Mouse (Mus musculus) liver, embryonic 12.5 days (tissue): ENCODE measurements at regions not wholly inside any gene's neighbourhood (a gene's known extent, or its start where the extent isn't known, plus 50 kb on each side); places are given as distances from the start of the nearest gene placed in this dataset.

Source experiments
- ATAC-seq: fragments of 200-750 bp; cut with Nextera tagmentation; 2 replicates; pipeline ENCODE4 v1.8.0; 2017; ENCODE audit warnings: moderate number of reproducible peaks, mild to moderate bottlenecking, moderate library complexity
- H3K27ac ChIP-seq: fragments of 300-500 bp; sonication (generic); 2 replicates; pipeline ENCODE4 v1.5.1; 2016; ENCODE audit warnings: mild to moderate bottlenecking
- H3K27me3 ChIP-seq: fragments of 300-500 bp; sonication (generic); replicated peaks from 2 replicates; pipeline ENCODE4 v1.6.1; 2016; ENCODE audit warnings: mild to moderate bottlenecking, moderate library complexity
- H3K36me3 ChIP-seq: fragments of 300-500 bp; sonication (generic); 2 replicates; pipeline ENCODE4 v1.6.1; 2016; ENCODE audit warnings: mild to moderate bottlenecking, moderate library complexity
- H3K4me1 ChIP-seq: fragments of 300-500 bp; sonication (generic); 2 replicates; pipeline ENCODE4 v1.6.1; 2016
- H3K4me2 ChIP-seq: fragments of 300-500 bp; sonication (generic); 2 replicates; pipeline ENCODE4 v1.6.1; 2016; ENCODE audit warnings: mild to moderate bottlenecking, moderate library complexity
- H3K4me3 ChIP-seq: fragments of 300-500 bp; sonication (generic); 2 replicates; pipeline ENCODE4 v1.5.1; 2016; ENCODE audit warnings: mild to moderate bottlenecking, moderate library complexity
- H3K9ac ChIP-seq: fragments of 300-500 bp; sonication (generic); 2 replicates; pipeline ENCODE4 v1.6.1; 2016; ENCODE audit warnings: mild to moderate bottlenecking, moderate library complexity
- H3K9me3 ChIP-seq: fragments of 300-500 bp; sonication (generic); replicated peaks from 2 replicates; pipeline ENCODE4 v1.6.1; 2016; ENCODE audit warnings: mild to moderate bottlenecking, moderate library complexity
- WGBS: fragments of 180-500 bp; shearing (Covaris S2); methylation state at CpG from one replicate; pipeline ENCODE4 v1.1.7; 2016; ENCODE audit not compliant: insufficient replicate concordance; 5-methylcytosine and 5-hydroxymethylcytosine counted together

DNA sequence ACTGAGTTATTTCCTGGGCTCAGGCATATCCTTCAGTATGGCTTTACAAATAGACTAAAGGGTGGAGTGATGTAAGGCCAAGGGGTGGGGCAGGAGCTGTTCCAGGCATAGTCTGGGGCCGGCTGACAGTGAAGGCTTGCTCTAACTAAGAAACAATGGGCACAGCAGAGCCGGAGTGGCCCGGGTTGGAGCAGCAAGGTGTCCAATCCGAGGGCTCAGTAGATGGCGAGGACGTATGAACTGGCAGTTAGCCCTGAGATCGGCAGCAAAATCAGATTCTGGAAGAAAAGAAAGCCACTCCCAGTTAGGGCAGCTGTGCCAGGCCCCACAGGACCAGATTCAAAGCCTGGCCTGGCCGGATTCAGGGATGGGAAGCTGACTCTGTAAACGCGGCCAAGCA, 100.5 kb upstream of the Vps8 start:
- 66% methylated on average over 10 of the region's 10 CpGs for WGBS
- peaks cover 14% of the 10 kb centered on the region; the same call in 1 of the 2 replicates for H3K27me3 ChIP-seq
- no peak overlapping the region for H3K27ac ChIP-seq
- no peak overlapping the region for H3K9ac ChIP-seq
- no peak for ATAC-seq
- no peak overlapping the region for H3K4me2 ChIP-seq
- H3K4me3 ChIP-seq, result no peak overlapping the region
- H3K36me3 ChIP-seq, result no peaks in the 10 kb centered on the region
- peaks cover 15% of the 10 kb centered on the region for H3K4me1 ChIP-seq
- no peaks in the 10 kb centered on the region for H3K9me3 ChIP-seq

GRCm38 (mm10) chr16:21323446-21324034, 99.4 kb upstream of the Vps8 start:
- Histone ChIP-seq H3K4me1 (peaks cover 12% of the 10 kb centered on the region), H3K36me3 (no peaks in the 10 kb centered on the region), H3K9me3 (no peaks in the 10 kb centered on the region), H3K4me2 (no peak overlapping the region), H3K27ac (no peak overlapping the region), H3K27me3 (peaks cover 14% of the 10 kb centered on the region; the same call in 1 of the 2 replicates), H3K9ac (no peak overlapping the region), H3K4me3 (no peak overlapping the region)
- 49% methylated on average over 3 of the region's 3 CpGs for WGBS
- no peak for ATAC-seq

DNA sequence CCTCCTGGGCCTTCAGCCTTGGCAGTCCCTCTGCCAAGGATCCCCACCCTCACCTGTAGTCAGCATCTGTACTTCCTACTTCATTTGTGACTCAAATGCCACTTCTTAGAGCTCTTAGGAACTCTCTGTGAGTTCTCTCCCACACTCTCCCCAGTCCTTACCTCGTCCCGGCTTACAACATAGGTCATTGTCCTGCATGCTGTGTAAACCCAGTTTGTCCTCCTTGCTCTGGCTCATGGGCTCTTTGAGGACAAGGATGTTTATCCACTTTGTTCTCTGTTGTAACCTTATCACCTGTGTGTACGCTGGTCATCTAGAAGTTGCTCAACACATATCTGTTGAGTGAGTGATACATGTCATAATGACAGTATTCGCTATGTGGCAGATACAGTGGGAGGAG, 94.9 kb upstream of the Vps8 start:
- H3K9me3 ChIP-seq, result no peaks in the 10 kb centered on the region
- H3K27me3 ChIP-seq, result peaks cover 1% of the 10 kb centered on the region; the same call in 1 of the 2 replicates
- no peak overlapping the region for H3K27ac ChIP-seq
- no peak overlapping the region for H3K4me3 ChIP-seq
- H3K4me1 ChIP-seq, result peaks cover 16% of the 10 kb centered on the region
- H3K36me3 ChIP-seq, result peaks cover 5% of the 10 kb centered on the region; the same call in 1 of the 2 replicates
- no peak for ATAC-seq
- 73% methylated on average over 4 of the region's 4 CpGs for WGBS
- H3K9ac ChIP-seq, result no peak overlapping the region
- H3K4me2 ChIP-seq, result no peak overlapping the region

- ATAC-seq, result no peak
- Histone ChIP-seq H3K36me3 (peaks cover 5% of the 10 kb centered on the region; the same call in 1 of the 2 replicates), H3K27ac (no peak overlapping the region), H3K4me1 (peaks cover 23% of the 10 kb centered on the region), H3K9me3 (no peaks in the 10 kb centered on the region), H3K4me3 (no peak overlapping the region), H3K4me2 (no peak overlapping the region), H3K27me3 (no peaks in the 10 kb centered on the region; the same call in 1 of the 2 replicates), H3K9ac (no peak overlapping the region)
- 81% methylated on average over 6 of the region's 6 CpGs for WGBS
These were observed 93.7 kb upstream of the Vps8 start for GRCm38 (mm10) chr16:21329199-21329598.

- Histone ChIP-seq H3K4me2 (peak overlapping the region; percentile 91), H3K4me1 (peaks cover 25% of the 10 kb centered on the region), H3K27me3 (0 out of 2 replicates have a peak, but pooled peaks cover 5% of the 10 kb centered on the region), H3K9ac (no peak overlapping the region), H3K4me3 (no peak overlapping the region; the same call in 1 of the 2 replicates), H3K36me3 (peaks cover 5% of the 10 kb centered on the region; the same call in 1 of the 2 replicates), H3K9me3 (no peaks in the 10 kb centered on the region), H3K27ac (no peak overlapping the region)
- ATAC-seq, result no peak
- WGBS, result 84% methylated on average over 5 of the region's 5 CpGs
These were observed 91.7 kb upstream of the Vps8 start for GRCm38 (mm10) chr16:21331229-21331628.

DNA sequence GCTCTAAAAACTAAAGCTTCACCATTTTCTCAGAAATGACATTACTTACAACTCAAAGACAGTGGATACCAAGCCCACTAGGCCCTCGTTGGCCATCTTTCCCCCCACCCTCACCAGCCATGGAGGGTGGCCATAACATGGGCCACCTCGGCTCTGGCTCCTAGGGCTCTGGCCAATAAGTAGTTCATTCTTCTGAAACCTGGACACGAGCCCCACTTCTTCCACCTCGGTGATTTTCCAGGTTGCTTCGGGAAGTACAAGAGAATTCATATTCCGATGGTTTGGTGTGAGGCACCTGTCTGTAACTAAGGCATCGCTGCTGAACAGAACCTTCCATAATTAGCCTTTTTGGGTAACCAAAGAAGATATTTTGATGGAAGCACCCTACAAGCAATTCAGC, 90.5 kb upstream of the Vps8 start:
- Histone ChIP-seq H3K9me3 (no peaks in the 10 kb centered on the region), H3K4me2 (peak overlapping the region; percentile 91), H3K36me3 (peaks cover 5% of the 10 kb centered on the region; the same call in 1 of the 2 replicates), H3K4me3 (peak overlapping the region; percentile 76), H3K4me1 (peaks cover 25% of the 10 kb centered on the region), H3K9ac (peak overlapping the region; percentile 78), H3K27ac (peak overlapping the region; percentile 88), H3K27me3 (0 out of 2 replicates have a peak, but pooled peaks cover 7% of the 10 kb centered on the region)
- no peak for ATAC-seq
- 40% methylated on average over 7 of the region's 7 CpGs for WGBS

- Histone ChIP-seq H3K9ac (peak overlapping the region; percentile 78), H3K4me1 (peaks cover 25% of the 10 kb centered on the region), H3K4me2 (peak overlapping the region; percentile 91), H3K27me3 (0 out of 2 replicates have a peak, but pooled peaks cover 7% of the 10 kb centered on the region), H3K9me3 (no peaks in the 10 kb centered on the region), H3K27ac (peak overlapping the region; percentile 88), H3K36me3 (peaks cover 5% of the 10 kb centered on the region; the same call in 1 of the 2 replicates), H3K4me3 (peak overlapping the region; percentile 76)
- WGBS, result under 1% methylated on average over 14 of the region's 14 CpGs
- peak; percentile 82 for ATAC-seq
These were observed 90.1 kb upstream of the Vps8 start for GRCm38 (mm10) chr16:21332862-21333222.

GRCm38 (mm10) chr16:21333223-21333951, 89.5 kb upstream of the Vps8 start:
- under 1% methylated on average over 41 of the region's 44 CpGs for WGBS

DNA sequence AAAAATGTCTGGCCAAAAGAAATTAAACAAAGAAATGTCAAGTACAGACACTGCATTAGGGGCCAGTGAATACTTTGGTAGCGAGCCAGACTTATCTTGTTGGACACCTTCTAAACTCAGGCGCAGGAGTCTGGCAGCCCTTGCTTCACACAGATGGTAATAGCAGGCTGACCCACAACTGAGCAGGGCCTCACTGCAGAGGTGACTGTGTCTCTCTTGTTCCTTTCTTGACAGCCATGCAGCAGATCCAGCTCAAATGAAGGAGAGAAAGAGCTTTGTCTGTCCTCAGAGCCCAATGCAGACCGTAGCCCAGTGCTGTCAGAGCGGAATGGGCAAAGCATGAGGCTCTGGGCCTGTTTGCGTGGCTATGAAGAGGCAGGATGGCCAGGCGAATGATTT, 83.9 kb upstream of the Vps8 start:
- Histone ChIP-seq H3K4me3 (no peak overlapping the region), H3K27me3 (0 out of 2 replicates have a peak, but pooled peaks cover 7% of the 10 kb centered on the region), H3K36me3 (no peaks in the 10 kb centered on the region), H3K27ac (0 out of 2 replicates have a peak overlapping the region, but pooled peaks have one; percentile 24), H3K4me1 (peaks cover 13% of the 10 kb centered on the region), H3K9me3 (no peaks in the 10 kb centered on the region), H3K9ac (no peak overlapping the region), H3K4me2 (no peak overlapping the region)
- no peak for ATAC-seq
- 75% methylated on average over 6 of the region's 6 CpGs for WGBS

More at GRCm38 (mm10) chr16:21333223-21333951, 89.5 kb upstream of the Vps8 start:
- H3K36me3 ChIP-seq, result peaks cover 5% of the 10 kb centered on the region; the same call in 1 of the 2 replicates
- ATAC-seq, result peak; percentile 93
- H3K27me3 ChIP-seq, result 0 out of 2 replicates have a peak, but pooled peaks cover 7% of the 10 kb centered on the region
- H3K9me3 ChIP-seq, result no peaks in the 10 kb centered on the region
- peak overlapping the region; percentile 78 for H3K9ac ChIP-seq
- H3K4me1 ChIP-seq, result peaks cover 25% of the 10 kb centered on the region
- peak overlapping the region; percentile 88 for H3K27ac ChIP-seq
- peak overlapping the region; percentile 91 for H3K4me2 ChIP-seq
- H3K4me3 ChIP-seq, result peak overlapping the region; percentile 76

DNA sequence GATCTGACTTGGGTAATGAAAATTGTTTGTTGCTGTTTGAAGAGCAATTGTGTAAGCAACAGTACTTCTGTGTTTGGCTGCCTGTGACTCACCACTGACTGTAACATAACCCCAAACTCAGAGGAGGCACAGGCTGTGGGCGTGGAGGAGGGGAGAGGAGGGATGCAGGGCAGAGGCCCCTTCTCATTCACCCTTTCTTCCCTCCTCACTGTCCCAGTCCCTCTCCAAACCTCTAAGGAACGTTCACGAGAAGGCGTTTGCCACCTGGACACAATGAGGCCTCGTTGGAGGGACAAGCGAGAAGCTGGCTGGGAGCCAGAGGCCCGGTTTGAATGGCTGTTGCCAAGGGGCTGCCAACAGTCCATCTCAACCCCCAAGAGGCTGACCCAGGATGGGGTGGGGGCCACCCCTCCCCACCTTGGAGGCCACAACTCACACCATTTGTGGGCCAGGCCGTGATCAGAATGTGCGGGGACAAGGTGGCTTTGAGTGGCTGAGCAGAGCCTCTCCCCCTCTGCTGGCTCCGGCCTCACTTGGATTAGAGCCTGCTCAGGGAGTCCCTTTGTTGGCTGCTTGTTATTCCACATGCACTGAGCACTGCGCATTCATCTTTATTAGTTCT, 83.3 kb upstream of the Vps8 start:
- Histone ChIP-seq H3K27ac (0 out of 2 replicates have a peak overlapping the region, but pooled peaks have one; percentile 24), H3K9me3 (no peaks in the 10 kb centered on the region), H3K4me1 (peaks cover 9% of the 10 kb centered on the region), H3K36me3 (no peaks in the 10 kb centered on the region), H3K9ac (no peak overlapping the region), H3K27me3 (0 out of 2 replicates have a peak, but pooled peaks cover 7% of the 10 kb centered on the region), H3K4me2 (no peak overlapping the region), H3K4me3 (no peak overlapping the region)
- ATAC-seq, result no peak
- 67% methylated on average over 11 of the region's 11 CpGs for WGBS

DNA sequence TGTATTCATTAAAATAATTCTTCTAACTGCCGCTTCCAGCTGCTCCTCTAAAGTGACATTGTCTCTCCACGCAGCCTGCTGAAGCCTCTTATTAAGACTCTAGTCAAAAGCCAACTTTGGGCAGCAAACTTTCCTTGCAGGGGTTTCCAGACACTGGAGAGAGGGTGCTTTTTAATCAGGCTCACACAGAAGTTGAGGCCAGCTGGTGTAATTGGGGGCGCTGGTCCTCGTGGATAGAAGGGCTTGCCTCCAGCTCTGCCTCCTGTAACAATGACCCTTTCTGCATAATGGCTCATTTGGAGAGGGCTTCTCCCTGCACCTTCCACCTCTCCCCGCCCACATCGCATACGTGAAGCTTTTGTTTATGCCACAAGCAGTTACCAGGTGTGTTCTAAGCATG, 82.8 kb upstream of the Vps8 start:
- no peak overlapping the region for H3K27ac ChIP-seq
- peaks cover 9% of the 10 kb centered on the region for H3K4me1 ChIP-seq
- H3K27me3 ChIP-seq, result 0 out of 2 replicates have a peak, but pooled peaks cover 8% of the 10 kb centered on the region
- no peaks in the 10 kb centered on the region for H3K9me3 ChIP-seq
- no peak overlapping the region for H3K4me3 ChIP-seq
- no peak overlapping the region for H3K4me2 ChIP-seq
- no peaks in the 10 kb centered on the region for H3K36me3 ChIP-seq
- 58% methylated on average over 7 of the region's 7 CpGs for WGBS
- ATAC-seq, result no peak
- H3K9ac ChIP-seq, result no peak overlapping the region

DNA sequence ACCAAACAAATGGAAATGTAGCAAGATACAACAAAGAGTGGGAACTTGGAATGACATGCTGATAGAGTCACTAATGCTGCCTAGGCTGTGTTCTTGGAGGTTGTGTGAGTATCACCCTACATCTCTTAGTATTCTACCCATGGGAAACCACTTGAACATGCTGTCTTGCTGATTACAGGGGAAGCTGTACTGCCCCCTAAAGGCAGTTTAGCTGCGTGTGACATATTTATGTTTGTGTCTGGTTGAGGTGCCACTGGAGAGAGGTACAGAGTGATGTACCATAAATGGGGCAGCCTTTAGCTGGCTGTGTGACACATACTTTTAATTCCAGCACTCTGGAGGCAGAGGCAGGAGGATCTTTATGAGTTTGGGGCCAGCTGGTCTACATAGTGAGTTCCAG, 73.0 kb upstream of the Vps8 start:
- ATAC-seq, result no peak

More for the DNA sequence above, 73.0 kb upstream of the Vps8 start:
- Histone ChIP-seq H3K4me1 (no peaks in the 10 kb centered on the region), H3K4me3 (no peak overlapping the region), H3K36me3 (no peaks in the 10 kb centered on the region), H3K9me3 (no peaks in the 10 kb centered on the region), H3K27ac (no peak overlapping the region), H3K4me2 (no peak overlapping the region), H3K27me3 (peaks cover 25% of the 10 kb centered on the region), H3K9ac (no peak overlapping the region)
- 37% methylated on average over 1 of the region's 1 CpGs for WGBS
